Mouse (Mus musculus) spleen, adult 2 months (tissue): ENCODE results near the gene Prom1.

Experiments used
- CTCF ChIP-seq: fragments of 200-500 bp; IDR thresholded peaks from 2 replicates; pipeline ENCODE4 v1.5.1; 2011; ENCODE audit warnings: mild to moderate bottlenecking, inconsistent platforms; ENCODE audit not compliant: insufficient read depth, insufficient read length, insufficient replicate concordance; ENCODE audit errors: extremely low read depth
- POLR2A ChIP-seq: fragments of 200-500 bp; IDR thresholded peaks from 2 replicates; pipeline ENCODE4 v1.6.1; 2011; ENCODE audit warnings: low read depth, low read length, inconsistent platforms

DNA sequence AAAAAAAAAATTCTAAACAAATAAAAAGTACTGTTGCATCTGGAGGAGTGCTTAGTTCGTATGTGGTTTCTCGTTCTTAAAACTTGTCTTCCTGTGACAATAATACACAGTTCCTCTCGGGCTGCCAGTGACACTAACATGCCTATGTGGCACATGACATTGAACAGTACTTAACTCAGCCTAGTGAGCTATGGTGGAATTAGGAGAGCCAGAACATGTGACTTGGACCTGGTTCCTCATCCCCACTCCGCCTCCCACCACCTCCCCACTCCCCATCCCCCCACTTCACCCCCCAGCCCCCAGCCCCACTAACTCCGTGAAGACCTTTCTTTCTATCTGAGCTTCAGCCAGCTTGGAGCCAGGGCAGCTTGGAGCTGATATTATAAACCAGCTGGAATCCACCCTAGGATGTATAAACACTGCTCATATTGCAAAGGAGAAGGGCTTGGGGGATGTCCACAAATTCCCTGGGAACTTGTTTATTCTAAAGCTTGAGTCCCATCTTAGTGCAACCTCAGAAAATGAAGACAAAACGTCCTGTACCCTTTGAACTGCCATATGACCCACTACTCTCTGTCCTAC, 52.3 kb downstream of the Prom1 start:
- no peak for TF ChIP-seq CTCF
- TF ChIP-seq POLR2A = no peak
